Mouse (Mus musculus) liver (tissue): Measurements from ENCODE around the gene Hsd17b13.
"Not testable (repeated sequence)": the region's sequence is repeated elsewhere in the genome, so short reads cannot be mapped to it uniquely, and the experiment has no call there.

Source experiments
- DNase-seq: peaks from one replicate; pipeline ENCODE4 v3.0.0-alpha.2; 2020; ENCODE audit warnings: mixed read lengths

The Hsd17b13 gene

DNA sequence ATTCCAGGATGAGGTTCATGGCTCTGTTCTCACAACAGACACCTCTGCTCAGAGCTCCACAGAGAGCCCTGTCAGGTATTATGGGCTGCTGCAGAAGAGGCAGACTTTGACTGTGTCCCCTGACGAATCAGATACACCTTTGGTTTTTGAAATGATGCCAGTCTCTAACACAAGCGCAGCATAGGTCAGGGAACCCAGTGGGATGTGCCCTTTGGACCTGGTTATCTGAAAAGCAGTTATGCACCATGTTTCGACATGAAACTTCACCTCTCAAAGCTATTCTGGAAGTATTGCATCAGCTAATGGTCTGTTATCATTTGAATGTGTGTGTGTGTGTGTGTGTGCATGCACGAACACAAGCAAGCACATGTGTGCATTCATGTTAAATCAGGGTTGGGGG is at the start of gene Hsd17b13:
Gene Hsd17b13, minus strand, starts transcription at position 114 of the 400 bp plus-strand sequence.
- no peak for DNase-seq

DNA sequence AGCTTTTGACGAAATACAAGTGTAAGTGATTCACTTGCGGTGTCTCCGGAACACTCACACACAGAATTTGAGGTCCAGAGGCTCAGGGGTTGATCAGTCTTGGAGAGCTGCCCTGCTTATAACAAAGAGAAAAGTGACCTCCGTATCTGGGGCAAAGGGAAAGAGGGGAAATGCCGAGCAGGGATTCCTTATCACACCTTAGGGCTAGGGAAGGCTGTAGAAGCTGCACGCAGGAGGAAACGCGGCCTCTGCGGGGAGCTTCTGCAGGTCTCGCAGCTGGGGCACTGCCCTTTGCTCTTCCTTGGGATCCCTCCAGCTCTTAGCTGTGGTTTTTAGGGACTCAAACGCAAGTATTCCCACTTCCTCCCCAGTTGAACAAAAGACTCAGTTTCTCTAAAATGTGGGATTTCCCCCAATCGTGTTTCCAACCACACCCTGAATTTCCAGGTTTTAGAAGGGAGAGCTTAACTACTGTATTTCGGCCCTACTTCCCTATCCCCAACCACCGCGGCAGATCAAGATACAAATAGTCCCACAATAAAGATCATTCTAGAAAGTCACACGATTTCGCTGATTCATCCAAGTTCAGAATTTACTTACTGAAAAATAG is 48.1 kb upstream of the Hsd17b13 start:
- no peak for DNase-seq

DNA sequence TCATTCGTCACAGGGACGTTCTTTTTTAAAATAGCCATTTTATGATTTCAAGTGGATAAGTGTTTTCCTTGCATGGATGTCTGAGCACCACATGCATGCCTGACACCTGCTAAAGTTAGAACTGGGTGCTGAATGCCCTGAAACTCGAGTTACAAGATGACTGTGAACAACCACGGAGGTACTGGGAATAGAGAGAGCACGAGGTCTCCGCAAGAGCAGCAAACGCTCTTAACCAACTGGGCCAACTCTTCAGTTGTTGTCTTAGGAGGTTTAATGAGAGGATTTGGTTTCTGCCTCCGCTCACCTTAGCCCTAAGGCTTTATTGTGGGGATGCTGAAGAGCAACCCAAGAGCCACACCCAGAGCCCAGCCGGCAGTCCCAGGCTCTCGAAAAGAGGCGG is 47.6 kb upstream of the Hsd17b13 start:
- no peak for DNase-seq

DNA sequence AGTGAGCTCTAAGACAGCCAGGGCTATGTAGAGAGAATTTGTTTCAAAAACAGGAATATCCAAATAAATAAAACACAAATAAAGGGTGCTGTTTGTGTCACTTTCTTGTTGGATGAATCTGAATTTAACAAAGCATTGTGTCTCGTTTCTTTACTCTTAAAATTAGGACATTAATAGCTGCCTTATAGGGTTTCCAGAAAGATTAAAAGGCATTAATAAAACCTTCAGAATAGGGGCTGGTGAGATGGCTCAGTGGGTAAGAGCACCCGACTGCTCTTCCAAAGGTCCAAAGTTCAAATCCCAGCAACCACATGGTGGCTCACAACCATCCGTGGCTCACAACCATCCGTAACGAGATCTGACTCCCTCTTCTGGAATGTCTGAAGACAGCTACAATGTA is 47.0 kb upstream of the Hsd17b13 start:
- not testable (repeated sequence) for DNase-seq

DNA sequence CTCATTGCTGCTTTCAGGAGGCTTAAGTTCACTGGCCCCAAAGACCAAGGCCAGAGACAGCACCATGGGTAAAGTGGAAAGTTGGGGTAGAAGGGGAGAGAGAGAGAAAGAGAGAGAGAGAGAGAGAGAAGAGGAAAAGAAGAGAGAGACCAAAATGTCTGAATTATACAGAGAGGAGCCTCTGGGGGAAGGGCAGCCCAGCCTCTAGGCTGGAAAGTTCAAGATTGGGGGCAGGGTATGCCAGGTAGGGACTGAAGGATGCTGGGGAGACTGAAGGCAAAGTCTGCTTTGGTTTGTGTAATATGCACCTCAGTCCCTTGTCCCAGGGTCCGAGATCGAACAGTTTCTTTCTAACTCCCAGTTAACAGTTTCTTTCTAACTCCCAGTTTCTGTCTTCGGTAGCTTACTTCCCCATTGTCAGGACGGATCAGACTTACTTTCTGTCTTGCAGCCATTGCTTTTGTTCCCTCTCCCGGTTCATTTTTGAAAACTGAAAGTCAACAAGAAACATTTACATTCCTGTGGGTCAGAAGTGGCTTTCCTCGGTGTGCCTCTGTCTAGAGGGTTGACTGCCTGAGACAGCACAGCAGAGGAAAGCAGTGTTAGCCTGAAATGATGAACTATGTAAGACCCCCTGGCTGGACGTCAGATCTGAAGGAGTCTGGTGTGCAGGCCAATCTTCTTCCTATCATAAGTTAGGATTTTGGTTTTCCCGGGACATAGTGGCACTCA is 46.2 kb upstream of the Hsd17b13 start:
- no peak for DNase-seq

DNA sequence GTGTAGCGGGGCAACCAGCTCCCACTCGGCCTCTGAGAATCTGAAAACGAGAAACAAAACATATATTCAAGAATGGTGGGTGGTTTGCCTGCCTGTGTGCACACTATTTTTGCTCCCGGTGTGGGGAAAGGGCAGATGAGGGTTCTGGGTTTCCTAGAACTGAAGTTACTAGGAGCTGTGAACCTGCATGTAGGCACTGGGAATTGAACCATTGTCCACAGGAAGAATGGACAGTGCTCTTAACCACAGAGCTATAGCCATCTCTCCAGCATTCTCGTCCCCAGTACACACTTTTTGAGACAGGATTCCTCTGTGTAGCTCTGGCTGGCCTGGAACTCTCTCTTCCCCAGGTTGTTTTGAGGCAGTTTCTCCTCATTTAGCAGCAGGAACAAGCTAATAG is 45.3 kb upstream of the Hsd17b13 start:
- no peak for DNase-seq

DNA sequence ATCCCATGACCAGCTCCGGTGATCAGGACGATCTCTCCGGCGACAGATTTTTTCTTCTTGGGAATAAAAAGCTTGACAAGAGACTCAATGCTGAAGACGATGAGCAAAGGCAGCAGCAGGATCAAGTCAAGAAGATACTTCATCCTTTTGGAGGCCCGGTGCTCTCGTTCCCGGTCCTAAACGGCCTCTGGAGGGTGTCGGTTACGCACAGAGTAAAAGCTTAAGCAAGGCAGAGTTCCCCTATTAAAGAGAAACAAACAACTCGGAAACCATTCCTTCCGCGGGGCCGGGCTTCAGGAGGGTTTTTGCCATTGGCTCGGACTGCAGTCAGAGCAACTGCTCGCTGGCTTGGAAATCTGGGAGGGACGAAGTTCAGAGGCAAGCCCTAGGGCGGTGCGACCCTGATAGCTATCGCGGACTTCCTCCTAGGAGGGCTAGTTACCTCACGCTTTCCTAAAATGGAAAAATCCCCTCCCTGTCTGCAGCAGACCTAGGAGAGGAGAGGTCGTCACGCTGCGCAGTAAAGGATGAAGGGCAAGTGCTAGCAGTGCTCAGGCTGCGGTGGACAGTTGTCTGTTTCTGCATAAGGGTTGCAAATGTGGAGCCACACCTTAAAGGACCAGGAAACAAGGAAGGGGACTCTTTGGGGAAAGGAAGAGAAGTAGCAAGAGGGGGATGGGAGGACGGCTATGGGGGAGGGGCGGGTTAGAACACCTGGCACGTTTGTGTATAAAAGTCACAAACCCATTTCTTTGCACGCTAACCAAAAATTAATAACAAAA is 44.6 kb upstream of the Hsd17b13 start, which contains the start of gene Hsd17b11:
Gene Hsd17b11, minus strand, starts transcription at position 323 of the 782 bp plus-strand sequence.
- DNase-seq, result peak; percentile 82

DNA sequence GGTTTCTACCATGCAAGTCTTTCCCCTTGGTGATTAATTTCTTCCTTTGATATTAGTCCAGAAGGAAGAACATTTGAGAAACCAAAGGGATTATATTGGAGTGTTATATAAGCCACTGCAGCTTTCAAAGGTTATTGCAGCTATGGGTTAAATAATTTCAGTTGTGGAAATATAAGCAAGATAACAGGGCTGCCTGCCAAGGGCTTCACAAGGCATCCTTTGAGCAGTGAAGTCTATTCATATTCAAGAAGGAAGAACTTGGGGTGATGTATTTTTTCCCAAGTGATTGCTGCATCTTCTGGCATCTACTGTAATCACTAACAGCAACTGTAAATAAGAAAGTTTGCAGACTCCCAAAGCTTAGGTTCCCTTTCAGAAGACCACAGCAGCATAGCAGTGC is 34.2 kb upstream of the Hsd17b13 start:
- no peak for DNase-seq

DNA sequence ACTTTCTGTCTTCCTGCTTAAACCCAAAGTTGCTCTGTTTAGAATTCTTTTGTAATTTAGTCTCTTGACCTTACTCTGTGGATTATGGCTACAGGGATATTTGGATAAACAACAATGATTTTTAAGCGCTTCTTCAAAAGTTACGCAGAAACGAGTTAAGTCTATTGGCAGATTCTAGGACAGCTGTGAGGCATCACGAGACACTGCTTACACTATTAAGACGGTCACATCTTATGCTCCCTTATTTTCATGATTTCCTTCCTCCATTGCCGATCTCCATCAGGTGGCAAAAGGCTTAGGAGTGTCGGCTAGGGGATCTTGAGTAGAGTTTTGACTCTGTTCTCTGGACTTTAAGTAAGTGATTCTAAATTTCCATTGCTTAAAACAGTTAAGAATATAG is 33.1 kb upstream of the Hsd17b13 start:
- no peak for DNase-seq

DNA sequence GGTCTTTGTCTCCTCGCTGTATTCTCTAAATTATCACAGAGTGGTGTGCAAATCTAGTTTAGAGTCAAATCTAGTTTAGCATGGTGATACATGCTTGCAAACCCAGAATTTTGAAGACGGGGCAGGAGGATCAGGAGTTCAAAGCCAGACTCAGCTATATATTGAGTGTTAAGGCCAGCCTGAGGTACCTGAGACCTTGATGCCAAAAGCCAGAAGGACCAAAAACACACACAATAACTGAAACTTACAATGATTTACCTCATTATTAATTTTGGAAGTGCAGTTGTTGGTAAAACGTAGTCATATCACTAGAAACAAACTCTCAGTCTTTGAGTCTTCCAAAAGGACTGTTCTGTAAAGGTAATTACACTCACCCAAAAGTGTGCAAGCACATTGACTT is 32.2 kb upstream of the Hsd17b13 start:
- DNase-seq, result no peak

DNA sequence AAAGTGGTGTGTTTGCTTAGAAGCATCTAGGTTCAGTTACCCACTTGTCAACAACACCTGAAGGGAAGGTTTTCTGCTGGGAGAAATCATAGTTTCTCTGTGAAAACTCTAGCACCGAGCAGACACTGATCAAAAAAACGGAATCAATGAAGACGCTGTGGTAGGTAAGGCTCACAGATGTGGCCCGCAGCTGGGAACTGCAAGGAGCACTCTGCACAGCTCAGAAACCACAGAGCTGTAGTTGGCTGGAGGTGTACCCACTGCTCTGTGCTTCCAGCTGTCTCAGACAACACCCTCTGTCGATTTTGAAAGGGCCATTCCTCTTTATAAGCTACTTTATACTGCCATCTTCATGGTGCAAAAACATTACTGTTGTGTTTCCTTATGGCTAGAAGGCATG is 30.6 kb upstream of the Hsd17b13 start:
- DNase-seq, result no peak

DNA sequence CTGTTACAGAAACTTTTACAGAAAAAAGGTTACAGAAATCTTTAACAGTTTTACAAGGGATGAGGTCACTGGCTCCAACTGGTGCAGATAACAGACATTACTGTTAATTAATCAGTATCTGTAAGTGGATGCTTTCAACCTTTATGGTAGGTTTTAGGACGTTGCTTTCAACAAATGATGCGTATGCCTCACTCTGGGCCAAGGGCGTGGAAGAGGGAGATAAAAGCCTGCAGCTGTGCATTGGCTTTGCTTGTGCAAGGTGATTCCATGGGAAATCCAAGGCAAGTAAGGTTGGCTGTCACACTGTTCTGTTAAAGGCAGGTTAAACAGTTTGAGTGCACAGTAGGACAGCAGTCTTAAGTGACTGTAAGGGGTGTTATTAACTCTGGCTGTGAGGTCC is 29.6 kb upstream of the Hsd17b13 start:
- no peak for DNase-seq

DNA sequence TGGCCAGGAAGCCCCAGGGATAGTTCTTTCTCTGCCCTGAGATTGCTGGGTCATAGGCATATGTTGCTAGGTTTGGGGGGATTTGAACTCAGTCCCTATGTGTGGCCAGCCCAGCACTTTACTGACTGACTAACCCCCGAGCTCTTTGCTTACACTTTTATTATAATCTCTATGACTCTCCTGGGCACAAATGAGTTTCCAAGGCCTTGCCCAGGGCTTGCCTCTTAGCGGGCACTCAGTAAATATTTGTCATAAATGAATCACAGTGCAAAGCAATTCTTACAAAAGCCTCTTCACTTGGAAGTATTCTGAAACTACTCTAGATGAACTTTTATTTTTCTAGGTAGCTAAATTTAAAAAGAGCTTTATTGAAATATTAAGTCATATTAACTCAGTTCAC is 26.7 kb upstream of the Hsd17b13 start:
- no peak for DNase-seq

DNA sequence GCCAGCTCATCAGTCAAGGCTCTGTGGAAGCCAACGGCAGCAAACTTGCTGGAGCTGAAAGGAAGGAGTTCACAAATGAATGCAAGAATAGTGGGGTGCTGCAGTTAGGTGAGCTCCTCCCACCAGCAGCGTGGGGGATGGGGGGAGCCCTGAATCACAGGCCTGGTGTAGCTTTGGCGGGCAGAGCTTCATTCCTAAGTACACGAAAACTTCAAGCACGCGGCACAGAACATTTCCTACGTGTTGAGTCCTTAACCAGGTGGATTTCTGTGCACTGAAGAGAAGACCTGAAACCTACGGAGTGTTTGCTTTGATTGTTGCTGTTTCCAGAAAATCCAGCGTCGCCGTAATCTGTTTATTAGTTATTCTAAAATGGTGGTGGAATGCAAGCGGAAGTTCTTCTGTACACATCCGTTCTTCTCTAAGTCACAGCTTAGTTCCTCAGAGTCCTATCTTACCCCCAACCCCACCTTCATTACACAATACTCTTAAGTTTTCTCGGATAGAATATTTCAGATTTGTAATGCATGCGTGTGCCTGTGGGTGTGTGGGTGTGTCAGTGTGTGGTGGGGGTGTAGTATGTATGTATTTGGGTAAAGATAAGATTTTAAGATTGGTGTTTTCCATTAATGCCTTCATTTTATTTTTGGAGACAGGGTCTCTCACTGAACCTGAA is 26.2 kb upstream of the Hsd17b13 start:
- no peak for DNase-seq

DNA sequence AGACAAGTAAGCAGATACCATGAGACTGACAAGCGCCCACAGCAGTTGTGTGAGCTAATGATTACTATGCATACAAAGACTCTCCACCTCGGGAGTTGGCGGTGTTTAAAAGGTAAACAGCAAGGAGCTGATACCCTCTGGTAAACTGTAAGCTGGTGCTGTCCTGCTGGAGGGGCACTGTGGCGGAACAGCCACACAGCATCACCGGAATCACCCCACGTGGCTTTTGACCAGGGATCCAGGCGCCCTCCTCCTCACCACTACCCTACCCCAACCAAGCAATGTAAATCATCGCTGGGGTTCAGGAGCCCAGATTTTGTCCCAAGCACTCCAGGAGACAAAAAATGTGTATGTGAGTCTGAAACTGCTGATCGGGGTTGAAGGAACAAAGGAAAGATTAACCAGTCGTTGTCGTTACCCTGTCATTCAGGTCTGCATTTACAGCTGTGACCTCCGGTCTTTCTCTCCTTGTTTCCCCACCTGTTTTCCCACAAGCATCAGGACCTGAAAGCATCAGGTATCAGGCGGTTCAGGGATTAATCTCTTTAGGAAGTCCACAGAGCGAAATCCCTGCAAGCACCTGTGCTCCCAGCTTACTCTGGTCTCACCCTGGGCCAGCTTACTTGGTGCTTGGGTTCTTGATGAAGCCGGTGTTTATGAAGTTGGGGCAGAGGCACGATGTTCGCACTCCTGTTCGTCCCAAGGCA is 25.5 kb upstream of the Hsd17b13 start:
- DNase-seq, result no peak

DNA sequence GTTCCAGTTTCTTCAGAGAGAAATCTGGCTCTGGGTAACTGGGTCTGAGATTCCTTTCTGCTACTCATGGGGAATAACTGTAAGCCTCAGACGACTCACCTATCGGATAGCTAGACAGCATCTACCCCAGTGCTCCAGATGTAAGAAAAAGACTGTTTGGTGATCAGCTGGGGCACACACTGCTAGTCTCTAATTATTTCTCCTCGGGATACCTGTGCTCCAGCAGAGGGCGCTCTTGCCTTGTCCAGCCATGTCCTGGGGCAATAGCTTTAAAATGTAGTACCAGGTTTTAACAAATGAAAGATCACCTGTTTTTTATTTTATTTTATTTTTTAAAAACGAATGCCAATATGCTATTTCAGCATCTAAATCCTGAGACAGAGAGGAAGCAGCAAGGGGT is 22.5 kb upstream of the Hsd17b13 start:
- DNase-seq, result peak; percentile 83

DNA sequence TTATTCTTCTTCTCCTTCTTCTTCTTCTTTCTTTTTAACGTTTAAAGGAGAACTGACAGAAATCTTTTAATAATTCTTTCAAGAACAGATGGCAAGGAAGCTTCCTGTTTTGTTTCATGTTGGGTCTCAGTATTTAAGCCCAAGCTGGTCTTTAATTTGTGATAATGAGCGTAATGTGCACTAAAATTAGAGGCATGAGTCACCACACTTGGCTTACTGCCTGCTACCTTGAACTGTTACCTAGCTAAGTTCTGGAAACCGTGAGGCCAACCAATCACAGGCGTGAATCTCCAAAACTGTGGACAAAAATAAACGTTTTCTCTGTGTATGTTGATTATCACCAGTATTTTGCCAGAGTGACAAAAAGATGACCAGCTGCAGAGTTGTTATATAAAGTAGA is 21.5 kb upstream of the Hsd17b13 start:
- DNase-seq, result no peak

DNA sequence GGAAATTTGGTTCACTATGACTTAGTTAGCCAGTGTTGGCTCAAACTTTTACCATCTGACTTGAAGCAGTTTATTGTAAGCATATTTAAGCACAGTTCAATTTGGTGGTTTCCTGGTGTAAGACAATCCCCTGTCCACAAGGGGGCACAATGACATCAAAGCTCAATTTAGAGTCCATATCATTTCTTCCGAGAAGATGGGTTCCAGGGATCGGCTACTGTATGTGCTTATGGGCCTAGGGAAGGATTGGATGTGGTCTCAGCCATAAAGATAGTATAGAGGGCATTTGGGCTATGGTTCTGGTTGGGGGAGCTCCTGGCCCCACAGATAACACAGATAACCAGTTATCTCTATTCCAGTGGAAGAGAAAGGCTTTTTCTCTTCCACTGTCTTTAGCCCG is 18.0 kb upstream of the Hsd17b13 start:
- DNase-seq, result peak; percentile 30

DNA sequence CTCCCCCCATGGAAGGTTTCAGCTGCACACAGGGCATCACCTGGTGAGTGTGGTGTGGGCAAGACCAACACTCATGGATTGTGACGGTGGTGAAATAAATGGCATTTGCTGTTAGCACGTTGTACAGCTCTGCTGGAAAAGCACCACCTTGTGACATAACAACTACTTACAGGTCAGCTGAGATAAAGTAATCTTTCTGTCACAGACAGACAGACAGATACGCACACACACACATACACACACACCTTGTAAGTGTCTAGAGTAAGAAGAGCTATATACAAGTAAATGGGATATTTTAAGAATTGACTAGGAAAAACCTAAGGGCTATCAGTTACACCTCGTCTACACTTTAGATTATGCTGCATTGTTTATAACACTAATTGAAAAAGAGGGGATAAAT is 17.5 kb upstream of the Hsd17b13 start:
- DNase-seq, result no peak

DNA sequence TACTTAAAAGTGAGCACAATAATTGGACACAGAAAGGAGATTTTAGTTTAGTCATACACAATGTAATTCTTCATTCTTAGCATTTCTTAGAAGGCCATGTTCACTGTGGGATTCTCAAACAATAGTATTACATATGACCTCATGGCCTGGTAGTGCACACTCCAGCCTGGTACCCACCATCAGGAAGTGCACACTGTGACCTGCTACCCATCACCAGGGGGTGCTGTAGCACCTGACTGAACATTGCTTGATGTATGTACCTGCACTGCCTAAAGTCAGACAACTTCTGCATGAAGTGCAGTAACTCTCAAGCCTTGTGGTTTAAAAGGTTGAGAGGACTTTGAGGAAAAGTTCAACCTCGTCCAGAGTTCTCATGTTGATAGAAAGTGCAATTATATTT is 16.4 kb upstream of the Hsd17b13 start:
- DNase-seq, result peak; percentile 33

DNA sequence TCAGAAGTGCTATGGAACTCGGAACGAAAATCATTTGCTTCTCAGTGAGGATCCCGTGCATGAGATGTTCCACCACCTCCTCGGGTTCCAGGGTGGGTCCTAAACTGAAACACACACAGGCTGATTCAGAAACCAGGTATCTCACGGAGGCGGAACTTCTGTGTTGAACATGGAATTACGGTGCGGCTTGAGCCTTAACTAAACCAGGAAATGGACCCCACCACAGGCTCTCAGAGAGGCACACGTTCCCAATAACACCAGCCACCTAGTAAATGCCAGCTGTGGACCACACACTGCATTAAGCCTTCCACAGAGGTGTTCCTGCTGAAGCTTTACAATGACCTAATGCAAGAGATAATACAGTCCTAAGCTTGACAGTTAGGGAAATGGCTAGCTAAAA is 15.6 kb upstream of the Hsd17b13 start:
- DNase-seq, result no peak

DNA sequence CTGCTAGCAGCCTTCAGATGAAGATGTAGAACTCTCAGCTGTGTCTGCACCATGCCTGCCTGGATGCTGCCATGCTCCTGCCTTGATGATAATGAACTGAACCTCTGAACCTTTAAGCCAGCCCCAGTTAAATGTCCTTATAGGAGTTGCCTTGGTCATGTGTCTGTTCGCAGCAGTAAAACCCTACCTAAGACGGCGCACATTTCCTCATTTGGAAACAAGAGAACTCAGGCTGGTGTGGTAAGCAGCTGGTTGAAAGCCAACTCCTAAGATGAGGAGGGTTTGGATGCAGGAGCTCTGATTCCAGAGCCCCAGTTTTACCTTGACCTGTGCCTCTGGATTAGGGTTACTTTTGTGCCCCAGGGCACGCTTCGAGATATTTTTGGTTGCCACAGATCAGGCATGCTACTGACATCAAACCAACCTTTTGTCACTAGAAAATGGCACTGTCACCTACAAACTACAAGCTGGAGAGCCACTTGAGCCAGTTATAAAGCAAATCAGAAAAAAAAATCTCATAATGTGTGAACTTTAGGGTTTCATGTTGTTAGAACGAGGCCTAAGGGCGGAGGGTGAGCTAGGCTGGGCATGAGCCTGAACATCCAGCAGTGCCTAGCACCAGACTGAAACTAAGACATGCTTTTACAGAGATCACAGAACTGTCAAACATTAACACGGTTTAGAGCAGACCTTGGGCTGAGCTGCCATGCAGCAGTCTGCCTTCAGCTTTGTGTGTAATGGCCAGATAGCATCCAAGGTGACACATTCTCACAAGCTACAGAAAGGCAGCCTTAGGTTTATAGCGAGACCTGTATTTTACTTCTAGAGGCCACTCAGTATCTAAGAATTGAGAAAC is 3.7 kb upstream of the Hsd17b13 start:
- no peak for DNase-seq
